Mouse (Mus musculus): ENCODE data around the gene Eme1. TPM values are rescaled to one million over a fixed set of nuclear protein-coding genes. Genes with fewer than 3 reads are reported as not detected.
"Not testable (repeated sequence)": the region's sequence is repeated elsewhere in the genome, so short reads cannot be mapped to it uniquely, and the experiment has no call there.

Gene Eme1
- total RNA-seq (2014; fragmentation: Nextera tagmentation) = 8.2 and 16.4 TPM in 2 replicates
- 36.4 and 51.6 TPM in 2 replicates for total RNA-seq (2017)

- peak; percentile 91 for ATAC-seq (replicated peaks; ENCODE audit: poor library complexity, severe bottlenecking)
Observed at GRCm38 (mm10) chr11:94653663-94654436, at the start of gene Eme1, which contains the start of gene Mrpl27. Gene Eme1 (minus strand): TSS chr11:94653964. Gene Mrpl27 (plus strand): TSS chr11:94653767.

DNA sequence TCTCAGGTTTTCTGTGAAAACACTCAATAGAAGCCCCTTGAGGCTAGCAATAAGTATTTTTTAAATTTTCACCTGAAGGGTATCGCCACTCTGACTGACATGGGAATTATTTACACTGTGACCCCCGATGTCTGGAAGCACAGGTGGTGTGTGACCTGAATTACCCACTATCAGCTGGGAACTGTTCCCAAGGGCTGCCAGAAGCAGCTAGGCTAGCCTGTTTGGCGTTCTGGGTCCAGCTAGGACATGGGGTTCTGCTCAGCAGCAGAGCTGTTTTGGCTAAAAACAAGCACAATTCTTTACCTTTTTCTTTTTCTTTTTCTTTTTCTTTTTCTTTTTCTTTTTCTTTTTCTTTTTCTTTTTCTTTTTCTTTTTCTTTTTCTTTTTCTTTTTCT, 48.4 kb upstream of the Eme1 start:
- ATAC-seq (replicated peaks; ENCODE audit: poor library complexity, severe bottlenecking) = no peak

DNA sequence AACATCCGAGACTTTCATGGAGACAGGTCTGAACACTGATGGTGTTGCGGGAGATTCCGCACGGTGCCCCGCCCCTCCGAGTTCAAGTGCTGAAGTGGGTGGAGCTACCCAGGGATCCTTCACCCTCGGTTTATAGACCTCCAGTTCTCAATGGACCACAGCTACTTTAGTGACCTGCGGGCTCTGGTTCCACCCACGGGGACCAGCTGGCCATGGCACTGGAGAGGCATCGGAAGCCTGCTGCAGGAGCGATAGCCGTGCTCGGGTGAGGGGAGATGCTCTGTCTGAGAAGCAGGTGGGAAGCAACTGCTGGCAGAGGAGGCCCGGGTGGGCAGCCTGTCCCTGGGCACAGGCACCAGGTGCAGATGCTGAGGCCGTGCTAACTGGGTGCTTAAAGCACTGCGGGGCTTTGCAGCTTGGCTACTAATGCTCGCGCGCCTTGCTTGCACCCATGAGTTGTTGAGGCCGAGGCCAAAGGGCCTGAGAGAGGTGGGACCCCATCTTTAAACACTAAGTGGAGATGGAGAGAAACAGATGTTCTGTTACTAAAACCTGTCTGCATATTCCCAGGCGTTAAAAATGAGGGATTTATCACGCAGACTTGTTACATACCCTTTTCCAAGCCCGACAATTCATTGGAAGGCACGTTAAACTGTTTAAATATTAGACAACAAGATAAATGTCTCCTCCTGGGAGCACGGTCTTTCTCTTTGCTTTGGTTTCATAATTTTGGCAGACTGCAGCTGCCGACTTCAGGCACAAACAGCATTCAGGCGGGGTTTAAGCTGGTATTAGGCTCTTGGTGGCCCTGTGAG, 47.8 kb upstream of the Eme1 start:
- no peak for ATAC-seq (replicated peaks; ENCODE audit: poor library complexity, severe bottlenecking)

- no peak for ATAC-seq (replicated peaks; ENCODE audit: poor library complexity, severe bottlenecking)
Observed at GRCm38 (mm10) chr11:94699399-94699798, 45.6 kb upstream of the Eme1 start.

DNA sequence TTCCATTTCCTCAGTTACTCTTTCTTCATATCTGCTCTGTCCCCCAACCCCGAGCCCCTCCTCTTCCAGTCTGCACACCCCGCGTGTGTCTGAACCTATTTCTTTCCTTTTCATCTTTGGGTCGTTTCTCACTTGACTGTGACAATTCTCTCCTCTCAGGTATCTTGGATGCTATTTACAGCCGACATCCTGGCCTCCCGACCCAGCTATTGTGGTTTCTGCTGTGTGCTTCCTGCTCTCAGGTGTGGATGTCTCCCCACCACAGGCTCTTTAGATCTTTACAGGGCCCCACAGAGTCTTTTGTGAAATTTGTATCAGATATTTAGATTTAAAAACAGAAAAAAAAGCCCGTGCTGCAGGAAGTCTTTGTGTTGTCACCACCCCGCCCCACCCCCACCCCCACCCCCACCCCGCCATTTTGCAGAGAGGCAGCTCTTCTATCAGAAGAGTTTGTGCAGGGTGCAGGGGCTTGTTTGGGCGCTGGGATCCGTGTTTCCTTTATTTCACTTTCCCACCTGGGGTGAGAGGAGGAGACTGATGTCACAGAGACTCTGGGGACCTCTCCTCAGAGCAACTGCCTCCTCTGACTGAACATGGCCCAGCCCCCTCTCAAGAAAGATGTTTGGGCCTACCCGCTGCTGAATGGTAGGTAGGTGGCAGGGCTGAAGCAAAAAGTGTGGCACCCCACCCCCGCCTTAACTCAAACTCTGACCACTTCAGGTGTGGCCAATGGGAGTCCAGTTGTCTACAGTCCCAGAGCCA, 44.1 kb upstream of the Eme1 start:
- ATAC-seq (replicated peaks; ENCODE audit: poor library complexity, severe bottlenecking) = no peak

- ATAC-seq (replicated peaks; ENCODE audit: poor library complexity, severe bottlenecking) = no peak
Observed at GRCm38 (mm10) chr11:94697140-94697539, 43.4 kb upstream of the Eme1 start.

DNA sequence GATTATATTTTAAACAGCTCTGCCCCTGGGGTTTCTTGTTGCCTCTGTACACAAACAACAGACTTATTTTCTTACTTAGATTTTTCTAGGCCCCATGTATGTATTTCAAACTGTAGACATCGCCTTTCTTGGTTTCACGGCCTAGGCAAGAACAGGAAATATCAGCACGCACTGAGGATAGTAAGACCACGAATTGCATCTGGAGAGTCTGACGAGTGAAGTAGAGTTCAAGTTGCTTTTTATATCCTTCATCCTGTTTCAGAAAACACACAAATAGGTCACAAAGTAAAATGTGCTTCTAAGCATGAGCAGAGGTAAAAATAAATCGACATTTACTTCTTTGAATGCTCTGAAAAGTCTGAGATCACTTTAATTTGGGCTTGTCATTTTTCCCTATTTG, 41.7 kb upstream of the Eme1 start:
- no peak for ATAC-seq (replicated peaks; ENCODE audit: poor library complexity, severe bottlenecking)

DNA sequence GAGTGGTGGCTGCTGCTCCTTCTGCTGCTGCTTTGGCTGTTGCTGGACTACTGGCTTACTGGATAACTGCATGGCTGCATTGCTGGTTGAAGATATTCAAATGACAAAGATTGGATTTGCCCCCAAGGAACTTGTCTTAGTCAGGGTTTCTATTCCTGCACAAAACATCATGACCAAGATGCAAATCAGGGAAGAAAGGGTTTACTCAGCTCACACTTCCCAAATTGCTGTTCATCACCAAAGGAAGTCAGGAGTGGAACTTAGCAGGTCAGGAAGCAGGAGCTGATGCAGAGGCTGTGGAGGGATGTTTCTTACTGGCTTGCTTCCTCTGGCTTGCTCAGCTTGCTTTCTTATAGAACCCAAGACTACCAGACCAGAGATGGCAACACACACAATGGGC, 38.7 kb upstream of the Eme1 start:
- ATAC-seq (replicated peaks; ENCODE audit: poor library complexity, severe bottlenecking) = not testable (repeated sequence)

GRCm38 (mm10) chr11:94687178-94687577, 33.4 kb upstream of the Eme1 start:
- ATAC-seq (replicated peaks; ENCODE audit: poor library complexity, severe bottlenecking) = peak; percentile 79

DNA sequence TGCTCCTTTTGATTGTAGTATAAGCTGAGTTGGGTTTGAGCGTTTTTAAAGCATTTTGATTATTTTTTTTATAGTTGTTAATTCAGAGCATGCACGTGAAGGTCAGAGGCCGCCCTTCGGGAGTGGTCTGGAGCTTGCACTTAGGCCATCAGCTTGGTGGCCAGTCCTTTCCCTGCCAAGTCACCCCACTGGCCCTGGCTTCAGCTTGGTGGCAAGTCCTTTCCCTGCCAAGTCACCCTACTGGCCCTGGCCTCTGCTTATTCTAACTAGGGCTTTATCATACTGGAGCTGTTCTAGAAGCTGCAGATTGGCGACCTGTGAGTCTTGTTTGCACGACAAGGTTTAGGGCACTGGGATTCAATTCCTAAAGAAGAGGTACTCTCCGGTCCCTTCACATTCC, 28.7 kb upstream of the Eme1 start:
- ATAC-seq (replicated peaks; ENCODE audit: poor library complexity, severe bottlenecking) = no peak

DNA sequence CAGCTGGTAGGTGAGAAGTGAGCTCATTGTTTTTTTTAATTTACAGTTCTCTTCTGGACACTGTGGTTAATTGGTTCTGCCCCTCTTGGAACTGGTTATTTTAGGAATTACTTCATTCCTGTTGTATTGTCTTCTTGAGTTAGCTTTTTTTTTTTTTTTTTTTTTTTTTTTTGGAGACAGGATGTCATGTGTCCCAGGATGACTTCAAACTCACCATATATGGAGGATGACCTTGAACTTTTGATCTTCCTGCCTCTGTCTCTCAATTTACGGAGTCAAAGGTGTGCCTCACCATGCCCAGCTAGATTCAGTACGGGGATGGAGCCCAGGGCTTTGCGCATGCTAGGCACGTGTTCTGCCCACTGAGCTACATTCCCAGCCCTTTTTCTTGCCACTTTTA, 27.9 kb upstream of the Eme1 start:
- ATAC-seq (replicated peaks; ENCODE audit: poor library complexity, severe bottlenecking) = no peak

GRCm38 (mm10) chr11:94680639-94681038, 26.9 kb upstream of the Eme1 start:
- no peak for ATAC-seq (replicated peaks; ENCODE audit: poor library complexity, severe bottlenecking)

GRCm38 (mm10) chr11:94677607-94678145, 23.9 kb upstream of the Eme1 start:
- ATAC-seq (replicated peaks; ENCODE audit: poor library complexity, severe bottlenecking) = no peak

- ATAC-seq (replicated peaks; ENCODE audit: poor library complexity, severe bottlenecking) = peak; percentile 96
Observed at GRCm38 (mm10) chr11:94676754-94677606, 23.2 kb upstream of the Eme1 start, which contains the start of gene Xylt2. Gene Xylt2 (minus strand): TSS chr11:94677515.

- ATAC-seq (replicated peaks; ENCODE audit: poor library complexity, severe bottlenecking) = no peak
Observed at GRCm38 (mm10) chr11:94676308-94676707, 22.5 kb upstream of the Eme1 start.

GRCm38 (mm10) chr11:94675446-94675845, 21.7 kb upstream of the Eme1 start:
- no peak for ATAC-seq (replicated peaks; ENCODE audit: poor library complexity, severe bottlenecking)

DNA sequence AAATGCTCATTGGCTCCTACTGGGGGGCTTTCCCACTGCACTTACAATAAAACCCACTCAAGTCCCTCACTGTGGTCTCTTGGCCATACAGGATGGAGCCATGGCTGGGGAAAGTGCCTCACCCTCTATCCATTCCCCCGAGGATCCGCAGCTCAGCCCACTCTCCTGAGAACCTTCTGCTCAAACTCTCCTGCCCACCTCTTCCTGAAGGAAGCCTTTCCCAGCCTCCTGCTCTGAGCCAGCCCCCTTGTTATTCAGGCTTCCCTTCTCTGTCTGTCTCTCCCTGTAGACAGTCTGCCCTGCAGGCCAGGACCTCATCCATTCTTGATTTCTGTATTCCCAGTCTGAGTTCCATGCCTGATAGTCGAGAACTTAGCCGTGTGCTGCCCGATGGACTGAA, 21.2 kb upstream of the Eme1 start:
- no peak for ATAC-seq (replicated peaks; ENCODE audit: poor library complexity, severe bottlenecking)

DNA sequence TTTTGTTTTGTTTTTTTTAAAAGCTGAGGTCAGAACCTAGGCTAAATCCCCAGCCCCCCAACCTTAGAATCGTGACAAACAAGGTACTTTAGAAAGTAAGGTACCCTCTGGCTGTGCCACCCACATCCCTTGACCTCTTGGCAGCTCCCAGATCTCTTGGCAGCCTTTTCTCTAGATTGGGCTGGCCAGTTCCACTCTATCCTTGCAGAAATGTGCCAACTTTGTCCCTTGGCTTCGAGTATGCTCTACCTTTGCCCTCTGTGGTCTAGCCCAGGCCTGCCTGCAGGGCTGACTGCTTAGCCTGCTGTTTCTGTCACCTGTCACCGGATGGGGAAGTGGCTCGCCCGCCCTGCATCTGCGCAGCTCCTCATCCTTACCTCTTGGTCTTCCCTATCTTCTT, 11.5 kb upstream of the Eme1 start:
- ATAC-seq (replicated peaks; ENCODE audit: poor library complexity, severe bottlenecking) = no peak

GRCm38 (mm10) chr11:94661344-94661743, 7.6 kb upstream of the Eme1 start:
- ATAC-seq (replicated peaks; ENCODE audit: poor library complexity, severe bottlenecking) = no peak

All from granulocyte monocyte progenitor cell, adult 5-6 weeks (primary cell).